Mouse (Mus musculus) stomach, postnatal 0 days (tissue): Measurements from ENCODE around the gene Fshb. TPM values are rescaled to one million over a fixed set of nuclear protein-coding genes. Genes with fewer than 3 reads are reported as not detected.

ENCODE experiments used
- ATAC-seq: fragments of 200-750 bp; cut with Nextera tagmentation; 2 replicates; pipeline ENCODE4 v1.8.0; 2017; ENCODE audit not compliant: low FRiP score, low TSS enrichment
- DNase-seq: peaks from one replicate; pipeline ENCODE4 v3.0.0-alpha.2; 2016; ENCODE audit warnings: low spot score
- H3K27ac ChIP-seq: fragments of 300-500 bp; sonication (generic); replicated peaks from 2 replicates; pipeline ENCODE4 v1.5.1; 2014; ENCODE audit warnings: mild to moderate bottlenecking, control low read depth
- H3K27me3 ChIP-seq: fragments of 300-500 bp; sonication (generic); 2 replicates; pipeline ENCODE4 v1.6.1; 2014; ENCODE audit warnings: low read length; ENCODE audit not compliant: control insufficient read depth, insufficient read depth
- H3K36me3 ChIP-seq: fragments of 300-500 bp; sonication (generic); 2 replicates; pipeline ENCODE4 v1.6.1; 2014; ENCODE audit warnings: low read length, mixed read lengths; ENCODE audit not compliant: control insufficient read depth, insufficient read depth
- H3K4me1 ChIP-seq: fragments of 300-500 bp; sonication (generic); replicated peaks from 2 replicates; pipeline ENCODE4 v1.6.1; 2014; ENCODE audit warnings: antibody characterized with exemption; ENCODE audit not compliant: control insufficient read depth, insufficient read depth
- H3K4me2 ChIP-seq: fragments of 300-500 bp; sonication (generic); replicated peaks from 2 replicates; pipeline ENCODE4 v1.6.1; 2014; ENCODE audit warnings: low read depth, mild to moderate bottlenecking, control low read depth, moderate library complexity
- H3K4me3 ChIP-seq: fragments of 300-500 bp; sonication (generic); 2 replicates; pipeline ENCODE4 v1.5.1; 2014; ENCODE audit warnings: low read depth, low read length, control low read depth
- H3K9ac ChIP-seq: fragments of 300-500 bp; sonication (generic); 2 replicates; pipeline ENCODE4 v1.6.1; 2014; ENCODE audit warnings: mild to moderate bottlenecking, low read length, control low read depth, mixed read lengths
- H3K9me3 ChIP-seq: fragments of 300-500 bp; sonication (generic); 2 replicates; pipeline ENCODE4 v1.6.1; 2016; ENCODE audit warnings: low read length; ENCODE audit not compliant: control insufficient read depth
- CTCF ChIP-seq: IDR thresholded peaks from 2 replicates; pipeline ENCODE4 v1.5.1; 2016; ENCODE audit warnings: antibody characterized with exemption, low read depth, mild to moderate bottlenecking, moderate library complexity
- EP300 ChIP-seq: optimal IDR thresholded peaks from 2 replicates; pipeline ENCODE3; 2016; ENCODE audit warnings: antibody characterized with exemption
- WGBS: fragments of 180-500 bp; shearing (Covaris S2); extraction: QIAGEN DNeasy Blood & Tissue Kit; methylation state at CpG from one replicate; pipeline ENCODE4 v1.1.7; 2014; 5-methylcytosine and 5-hydroxymethylcytosine counted together
- polyA plus RNA-seq: library from polyadenylated mRNA; unstranded; fragments of >200 nt; fragmentation: Nextera tagmentation; extraction: Ambion mirVana; gene quantifications from 2 replicates; pipeline ENCODE4 v1.2.1, GENCODE M21; 2015

Fshb gene
- polyA plus RNA-seq, 1 experiment from 2014 or later: not detected

DNA sequence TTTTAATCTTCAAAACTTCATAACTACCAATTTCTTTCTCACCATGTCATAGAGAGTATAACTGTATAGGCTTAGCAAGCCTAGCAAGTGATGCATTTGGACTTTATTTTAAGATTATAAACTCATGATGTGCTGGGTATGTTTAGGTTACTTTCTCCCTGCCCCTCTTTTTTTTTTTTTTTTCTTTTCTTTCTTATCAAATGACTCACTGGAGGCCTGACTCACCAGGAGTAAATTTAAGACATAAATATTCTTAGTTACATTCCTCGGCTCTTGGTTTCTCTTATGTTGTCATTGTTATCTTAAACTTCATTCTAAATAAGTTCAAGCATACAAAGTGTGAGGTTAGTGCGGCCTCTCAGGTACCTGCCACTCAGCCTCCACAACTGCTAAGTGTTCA lies 23.5 kb downstream of the Fshb start:
- DNase-seq: no peak
- TF ChIP-seq CTCF: no peak
- TF ChIP-seq EP300: no peak
- Histone ChIP-seq H3K9ac (no peak overlapping the region), H3K27ac (no peak overlapping the region), H3K9me3 (no peaks in the 10 kb centered on the region), H3K27me3 (no peaks in the 10 kb centered on the region), H3K4me1 (no peaks in the 10 kb centered on the region), H3K36me3 (no peaks in the 10 kb centered on the region), H3K4me3 (no peak overlapping the region), H3K4me2 (no peak overlapping the region)
- ATAC-seq: no peak
- WGBS: 40% methylated on average over 2 of the region's 2 CpGs

DNA sequence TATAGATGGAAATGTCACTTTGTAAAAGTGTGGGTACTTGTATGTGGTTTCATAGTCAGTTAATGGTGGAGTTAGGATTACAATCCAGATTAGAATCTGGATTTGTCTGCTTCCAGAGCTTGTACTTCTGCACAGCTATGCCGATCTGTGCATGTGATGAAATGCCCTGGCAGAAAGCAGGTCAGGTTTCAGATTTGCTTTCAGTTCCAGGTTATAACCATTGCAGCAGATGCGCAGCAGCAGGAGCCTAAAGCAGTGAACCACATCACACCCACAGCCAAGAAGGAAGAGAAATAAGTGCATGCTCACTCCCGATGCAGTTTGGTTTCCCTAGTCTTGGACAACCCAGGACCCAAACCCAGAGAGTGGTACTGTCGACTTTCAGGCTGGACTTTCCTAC lies 34.8 kb downstream of the Fshb start:
- Histone ChIP-seq H3K4me1 (no peaks in the 10 kb centered on the region), H3K9ac (no peak overlapping the region), H3K27me3 (no peaks in the 10 kb centered on the region), H3K4me2 (no peak overlapping the region), H3K4me3 (no peak overlapping the region), H3K9me3 (no peaks in the 10 kb centered on the region), H3K27ac (no peak overlapping the region), H3K36me3 (no peaks in the 10 kb centered on the region)
- TF ChIP-seq CTCF (no peak), EP300 (no peak)
- ATAC-seq (no peak), DNase-seq (no peak)
- 74% methylated on average over 4 of the region's 4 CpGs for WGBS

DNA sequence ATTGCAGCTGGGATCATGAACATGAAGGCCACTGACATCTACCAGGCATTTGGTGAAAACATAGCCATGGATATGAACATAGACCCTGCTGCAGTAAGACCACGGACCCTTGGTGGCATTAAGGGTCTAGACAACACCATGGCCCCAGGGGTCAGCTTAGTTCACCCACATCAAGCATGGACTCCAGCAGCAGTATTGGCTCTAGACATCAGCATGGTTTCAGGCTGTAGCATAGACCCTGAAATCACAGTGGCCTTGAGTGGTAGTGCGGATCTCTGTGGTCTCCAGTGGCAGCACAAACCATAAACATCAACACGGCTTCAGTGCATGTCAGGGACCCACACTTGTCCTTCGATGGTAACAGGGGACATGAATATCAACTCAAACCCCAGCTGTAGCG lies 36.7 kb downstream of the Fshb start:
- Histone ChIP-seq H3K4me3 (no peak overlapping the region), H3K4me2 (no peak overlapping the region), H3K4me1 (no peaks in the 10 kb centered on the region), H3K27me3 (no peaks in the 10 kb centered on the region), H3K9ac (no peak overlapping the region), H3K9me3 (no peaks in the 10 kb centered on the region), H3K36me3 (no peaks in the 10 kb centered on the region), H3K27ac (no peak overlapping the region)
- ATAC-seq (no peak), DNase-seq (no peak)
- 92% methylated on average over 5 of the region's 5 CpGs for WGBS
- TF ChIP-seq EP300 (no peak), CTCF (no peak)

DNA sequence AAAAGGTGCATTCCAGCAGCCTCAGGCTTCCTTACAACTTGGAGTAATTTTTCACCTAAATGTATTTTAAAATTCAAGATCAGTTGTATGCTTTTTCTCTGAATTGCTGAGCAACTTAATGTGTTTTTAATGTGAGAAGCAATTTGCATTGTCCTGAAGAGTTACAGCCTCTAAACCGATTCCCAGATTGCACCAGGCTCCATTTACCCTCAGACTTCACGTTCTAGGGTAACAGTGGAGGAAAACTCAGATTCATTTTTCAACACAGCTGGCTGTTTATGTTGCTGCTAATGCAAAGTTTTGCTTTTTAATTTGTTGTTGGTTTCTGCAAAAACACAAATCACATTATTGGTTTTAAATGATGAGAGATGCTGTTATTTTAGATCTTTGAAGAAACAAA lies 40.1 kb downstream of the Fshb start:
- WGBS: 35% methylated on average over 2 of the region's 2 CpGs
- Histone ChIP-seq H3K36me3 (no peaks in the 10 kb centered on the region), H3K27ac (no peak overlapping the region), H3K27me3 (no peaks in the 10 kb centered on the region), H3K9ac (no peak overlapping the region), H3K9me3 (no peaks in the 10 kb centered on the region), H3K4me3 (no peak overlapping the region), H3K4me1 (no peaks in the 10 kb centered on the region), H3K4me2 (no peak overlapping the region)
- ATAC-seq: no peak
- TF ChIP-seq CTCF (no peak), EP300 (no peak)
- no peak for DNase-seq

DNA sequence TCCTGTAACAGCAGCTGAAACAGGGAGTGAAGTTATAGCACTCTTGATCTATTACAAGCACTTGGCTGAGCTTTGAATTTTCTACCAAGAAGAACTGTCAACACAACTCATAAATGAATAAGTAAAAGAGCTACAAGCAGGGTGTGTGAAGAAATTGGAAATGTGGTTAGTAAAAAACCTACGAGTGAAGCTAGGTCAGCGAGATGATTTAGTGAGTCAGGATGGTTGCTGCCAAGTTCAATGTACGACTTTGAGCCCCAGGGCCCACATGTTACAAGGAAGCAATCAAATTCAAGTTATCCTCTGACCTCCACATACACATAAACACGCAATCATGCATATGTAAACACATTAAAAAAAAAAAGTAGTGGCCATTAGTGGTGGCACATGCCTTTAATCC lies 46.3 kb downstream of the Fshb start:
- Histone ChIP-seq H3K36me3 (no peaks in the 10 kb centered on the region), H3K9ac (no peak overlapping the region), H3K9me3 (no peaks in the 10 kb centered on the region), H3K4me3 (no peak overlapping the region), H3K27ac (no peak overlapping the region), H3K4me2 (no peak overlapping the region), H3K4me1 (no peaks in the 10 kb centered on the region), H3K27me3 (no peaks in the 10 kb centered on the region)
- ATAC-seq (no peak), DNase-seq (no peak)
- 67% methylated on average over 4 of the region's 4 CpGs for WGBS
- TF ChIP-seq CTCF (no peak), EP300 (no peak)

DNA sequence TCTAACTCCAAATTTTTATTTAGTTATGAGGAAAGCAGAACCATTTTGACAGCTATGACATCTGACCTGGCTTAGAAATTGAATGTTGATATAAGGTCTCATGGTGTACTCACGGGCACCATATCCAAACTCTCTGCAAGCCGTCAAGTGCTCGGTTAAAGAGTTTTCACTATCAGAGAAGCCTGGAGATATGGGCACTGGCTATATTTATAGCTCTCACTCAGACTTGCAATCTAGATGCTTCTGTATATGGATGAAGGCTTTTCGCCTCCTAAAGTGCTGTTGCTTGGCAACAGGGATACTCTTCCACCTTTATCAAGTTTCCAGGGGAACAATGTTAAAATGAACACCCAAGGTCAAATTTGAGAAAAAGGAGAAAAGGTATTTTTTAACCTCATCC lies 47.1 kb downstream of the Fshb start:
- no peaks in the 10 kb centered on the region for H3K27me3 ChIP-seq
- H3K4me3 ChIP-seq: no peak overlapping the region
- H3K9ac ChIP-seq: no peak overlapping the region
- DNase-seq (no peak), ATAC-seq (no peak)
- no peaks in the 10 kb centered on the region for H3K9me3 ChIP-seq
- 77% methylated on average over 4 of the region's 4 CpGs for WGBS
- no peak overlapping the region for H3K27ac ChIP-seq
- H3K36me3 ChIP-seq: no peaks in the 10 kb centered on the region
- TF ChIP-seq EP300 (no peak), CTCF (no peak)
- H3K4me1 ChIP-seq: no peaks in the 10 kb centered on the region
- no peak overlapping the region for H3K4me2 ChIP-seq
